Mouse (Mus musculus) kidney, postnatal 4 days (tissue): ENCODE data around the gene D630045J12Rik.

Source experiments
- DNase-seq, 2 experiments: peaks; one replicate each; pipeline ENCODE4 v3.0.0; 2021; ENCODE audit warnings: mixed read lengths in 2 of 2

Gene D630045J12Rik

DNA sequence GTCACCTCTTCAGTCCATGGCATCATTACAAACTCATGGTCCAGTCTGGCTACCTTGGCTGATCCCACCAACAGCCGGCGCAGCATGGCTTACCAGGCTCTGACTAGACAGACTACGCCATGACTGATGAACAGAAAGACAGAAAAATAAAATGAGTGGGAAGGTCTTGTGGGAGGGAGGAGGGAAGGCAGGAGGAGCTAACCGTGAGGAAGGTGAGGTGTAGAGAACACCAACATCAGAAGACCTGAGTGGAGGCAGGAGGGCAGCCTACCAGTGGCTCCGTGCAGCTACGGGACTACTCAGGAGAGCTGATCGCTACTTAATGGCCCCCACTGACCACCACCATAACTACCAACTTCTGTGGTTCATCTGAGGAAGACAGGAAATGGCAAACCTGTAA is 60.9 kb downstream of the D630045J12Rik start:
- DNase-seq = no peak

DNA sequence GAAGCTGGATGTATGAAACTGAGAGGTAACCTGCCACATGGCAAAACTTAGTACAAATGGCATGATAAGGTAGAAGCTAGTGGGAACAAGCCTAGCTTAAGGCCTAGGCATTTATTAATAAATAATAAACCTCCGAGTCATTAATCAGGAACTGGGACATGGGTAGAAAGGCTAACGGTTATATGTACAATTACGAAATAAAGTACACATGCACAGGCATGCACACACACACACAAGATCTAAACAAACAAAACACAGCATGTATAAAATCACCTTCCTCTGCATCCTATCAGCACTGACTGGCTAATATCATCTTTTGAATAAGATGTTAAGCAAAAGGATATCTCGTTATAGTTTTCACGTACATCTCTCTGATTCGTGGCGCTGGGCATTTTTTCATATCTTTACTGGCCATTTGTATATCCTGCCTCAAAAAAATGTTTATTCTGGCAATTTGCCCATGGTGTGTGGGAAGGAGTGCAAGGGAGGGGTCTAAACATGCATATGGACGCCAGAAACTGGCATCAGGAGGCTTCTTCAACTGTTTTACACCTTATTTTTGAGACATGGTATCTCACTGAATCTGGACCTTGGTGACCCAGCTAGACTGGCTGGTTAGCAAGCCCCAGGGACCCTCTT is 67.4 kb downstream of the D630045J12Rik start:
- DNase-seq = no peak

DNA sequence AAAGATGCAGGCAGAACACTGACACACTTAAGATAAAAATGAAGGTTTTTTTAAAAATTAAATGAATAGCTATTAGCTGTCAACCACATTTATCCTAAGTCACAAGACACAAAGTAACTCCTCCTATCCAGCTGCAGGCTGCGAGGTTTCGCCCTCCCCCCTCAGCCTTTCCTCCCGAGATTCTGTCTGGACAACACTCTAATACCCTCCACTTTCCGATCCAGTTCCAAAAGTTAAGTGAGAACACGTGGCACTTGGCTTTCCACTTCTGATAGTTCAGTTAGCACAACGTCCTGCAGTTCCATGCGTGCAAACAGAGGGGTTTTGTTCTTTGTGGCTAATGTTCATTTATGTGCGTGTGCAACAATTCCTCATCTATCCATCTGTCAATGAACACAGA is 69.0 kb downstream of the D630045J12Rik start:
- DNase-seq = no peak

DNA sequence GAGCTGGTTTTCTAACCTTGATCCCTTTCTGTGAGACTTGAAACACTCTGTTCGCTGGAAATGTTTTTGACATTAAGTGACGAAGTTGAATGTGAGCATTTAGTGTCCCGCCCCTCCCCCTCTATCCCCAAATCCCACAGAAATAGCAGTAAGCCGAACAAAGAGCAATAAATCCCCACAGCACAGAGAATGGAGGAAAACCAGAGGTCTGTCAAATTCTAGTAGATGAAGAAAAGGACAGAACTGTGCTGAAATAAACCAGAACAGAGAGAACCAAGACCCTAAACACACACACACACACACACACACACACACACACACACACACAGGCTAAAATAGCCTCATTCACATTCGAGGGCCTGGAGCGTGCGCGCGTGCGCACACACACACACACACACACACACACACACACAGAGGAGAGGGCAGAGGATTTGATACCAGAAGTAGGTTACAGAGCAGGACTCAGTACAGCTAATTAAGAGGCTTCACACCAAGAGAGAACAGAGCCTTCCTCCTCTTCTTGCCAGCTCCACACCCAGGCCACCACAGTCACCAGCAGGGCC is 72.0 kb downstream of the D630045J12Rik start:
- DNase-seq = no peak

DNA sequence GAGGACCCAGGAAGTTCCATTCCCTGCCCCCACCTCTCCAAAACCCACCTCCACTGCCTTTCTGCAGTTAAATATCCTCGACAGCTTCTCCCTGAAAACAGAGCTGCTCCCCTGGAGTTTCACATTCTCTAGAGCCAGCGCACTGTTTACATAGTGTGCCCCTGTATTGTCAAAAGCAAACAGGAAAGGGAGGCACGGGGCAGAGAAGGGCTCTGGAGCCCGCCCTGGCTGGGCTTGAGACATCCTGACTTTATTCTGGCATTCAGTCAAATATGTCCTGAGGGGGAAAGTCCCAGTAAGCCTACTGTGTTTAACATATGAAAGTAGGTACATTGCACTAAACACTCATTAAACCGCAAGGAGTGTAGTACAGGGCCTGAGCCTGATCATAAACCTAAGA is 73.1 kb downstream of the D630045J12Rik start:
- no peak for DNase-seq

DNA sequence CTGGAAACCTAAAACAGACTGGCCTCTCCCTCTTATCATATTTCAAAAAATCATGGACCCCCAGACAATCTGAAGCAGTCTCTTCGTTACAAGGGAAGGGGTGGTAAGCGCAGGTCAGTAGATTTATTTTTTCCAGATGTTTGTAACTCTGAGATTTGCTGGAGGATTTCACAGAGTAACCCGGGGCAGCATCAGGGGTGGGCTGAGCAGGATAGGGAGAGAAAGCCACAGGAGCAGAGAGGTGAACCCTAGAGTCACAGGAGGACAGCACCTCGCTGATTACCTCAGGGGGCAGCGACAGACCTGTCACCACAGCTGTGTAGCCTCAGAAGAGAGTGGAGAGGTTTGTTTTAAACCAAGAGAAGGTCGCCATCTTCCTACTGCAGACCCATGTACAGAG is 88.4 kb downstream of the D630045J12Rik start:
- peak in 1 of 2 experiments; percentile 14 for DNase-seq

DNA sequence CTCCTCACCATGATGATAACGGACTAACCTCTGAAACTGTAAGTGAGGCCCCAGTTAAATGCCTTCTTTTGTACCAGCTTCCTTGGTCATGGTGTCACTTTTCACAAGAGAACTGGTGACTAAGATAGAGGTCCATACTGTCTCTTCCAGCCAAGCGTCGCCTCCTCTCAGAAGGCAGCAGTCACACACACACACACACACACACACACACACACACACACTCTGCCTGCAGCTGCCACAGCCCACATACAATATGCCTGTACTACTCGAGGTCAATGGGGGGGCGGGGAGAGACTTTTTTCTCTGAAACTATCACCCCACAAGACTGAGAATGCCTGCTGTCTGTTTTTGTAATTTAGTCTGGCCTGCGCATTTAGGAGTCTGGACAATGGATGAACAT is 89.1 kb downstream of the D630045J12Rik start:
- no peak for DNase-seq

DNA sequence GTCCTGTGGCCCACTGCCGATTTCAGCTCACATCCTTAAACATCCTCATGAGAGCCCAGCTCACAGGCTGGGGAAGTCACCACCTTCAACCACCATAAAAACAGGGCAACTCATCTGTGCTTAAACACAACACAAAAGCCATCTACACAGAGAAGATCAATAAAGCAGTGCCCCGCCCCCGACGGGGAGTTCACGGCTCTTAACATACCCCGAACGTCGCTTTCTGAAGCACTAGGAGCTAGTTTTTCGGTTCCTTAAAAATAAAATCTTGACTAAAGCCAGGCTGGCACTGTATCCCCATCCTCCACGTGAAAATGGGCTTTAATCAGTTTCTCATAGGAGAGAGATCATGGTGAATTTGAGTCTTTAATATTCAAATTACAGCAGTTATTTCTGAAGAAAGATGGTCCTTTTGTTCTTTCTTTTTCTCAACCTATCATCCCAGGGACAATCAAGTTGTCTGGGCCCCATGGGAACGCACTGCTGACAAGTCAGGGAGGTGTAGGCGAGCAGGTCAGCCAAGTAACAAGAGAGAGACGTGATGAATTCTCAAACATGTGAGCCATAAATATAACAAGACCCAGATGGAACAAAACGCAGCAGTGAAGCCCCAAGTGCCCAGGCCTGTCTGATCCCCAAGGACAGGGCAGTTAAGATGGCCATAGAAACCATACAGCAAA is 90.8 kb downstream of the D630045J12Rik start:
- DNase-seq = no peak

DNA sequence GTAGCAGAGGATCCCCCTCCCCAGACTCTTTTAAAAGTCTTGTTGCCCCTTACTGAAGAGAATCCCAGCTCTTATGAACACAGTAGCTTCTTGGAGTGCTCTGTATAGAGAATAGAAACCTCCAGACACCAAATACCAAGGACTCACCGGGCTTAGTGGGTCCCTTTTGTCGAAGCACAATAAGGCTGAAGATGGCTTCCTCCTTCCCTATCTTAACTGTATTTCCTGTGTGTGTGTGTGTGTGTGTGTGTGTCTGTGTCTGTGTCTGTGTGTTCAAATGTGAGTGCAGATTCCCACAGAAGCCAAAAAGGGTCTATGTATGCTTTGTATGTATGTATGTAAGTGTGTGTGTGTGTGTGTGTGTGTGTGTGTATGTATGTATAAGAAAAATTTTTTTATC is 93.3 kb downstream of the D630045J12Rik start:
- DNase-seq = no peak

DNA sequence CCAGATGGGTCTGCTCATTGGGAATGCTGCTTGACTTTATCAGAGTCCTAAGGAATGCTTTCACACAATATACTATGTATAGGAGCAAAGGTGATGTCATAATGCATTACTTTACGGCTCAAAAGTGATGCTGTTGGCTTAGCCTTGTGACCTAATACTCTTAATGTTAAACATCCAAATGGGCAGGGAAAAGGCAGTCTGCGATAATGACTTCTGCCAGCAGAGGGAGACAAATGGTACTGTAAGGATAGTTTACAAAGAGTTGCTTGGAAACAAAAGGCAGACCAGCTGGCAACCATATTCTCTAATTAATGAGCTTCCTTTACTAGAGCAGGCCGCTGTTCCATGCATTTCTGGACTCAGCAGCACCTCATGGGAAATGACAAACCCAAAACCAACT is 93.7 kb downstream of the D630045J12Rik start:
- DNase-seq = peak; percentile 92 to 93

DNA sequence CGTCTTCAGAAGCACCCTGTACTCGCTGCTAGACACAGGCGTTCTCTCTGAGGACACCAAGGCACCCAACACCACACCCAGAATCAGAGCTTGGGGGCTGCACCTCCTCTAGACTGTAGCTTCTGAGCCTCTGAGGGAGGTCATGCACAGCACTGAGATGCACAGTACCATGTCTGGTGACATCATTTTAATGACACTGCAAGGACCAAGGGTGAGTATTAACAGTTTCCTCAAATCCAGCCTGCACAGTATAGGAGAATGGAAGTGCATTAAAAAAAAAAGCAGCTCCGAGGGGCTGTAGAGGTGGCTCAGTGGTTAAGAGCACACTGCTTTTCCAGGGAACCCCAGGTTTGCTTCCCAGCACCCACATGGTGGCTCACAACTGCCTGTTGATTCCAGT is 94.2 kb downstream of the D630045J12Rik start:
- DNase-seq = no peak

DNA sequence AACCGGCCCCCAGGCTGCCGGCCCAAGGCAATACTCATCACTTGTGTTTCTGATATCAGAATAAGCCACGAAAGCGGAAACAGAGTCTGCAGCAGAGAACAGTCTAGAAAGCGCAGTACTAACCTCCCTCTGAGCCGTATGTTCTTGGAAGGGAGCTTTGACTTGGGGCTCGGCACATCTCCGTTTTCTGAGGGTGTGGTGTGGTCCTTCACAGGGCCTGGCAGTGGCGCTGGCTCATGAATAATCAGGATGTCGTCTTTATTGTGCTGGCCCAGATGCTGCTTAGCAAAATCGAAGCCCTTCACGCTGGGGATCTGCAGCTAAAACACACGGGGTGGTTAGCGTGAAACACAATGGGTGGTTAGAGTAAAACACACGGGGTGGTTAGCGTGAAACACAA is 95.9 kb downstream of the D630045J12Rik start:
- peak in 1 of 2 experiments; percentile 30 for DNase-seq

DNA sequence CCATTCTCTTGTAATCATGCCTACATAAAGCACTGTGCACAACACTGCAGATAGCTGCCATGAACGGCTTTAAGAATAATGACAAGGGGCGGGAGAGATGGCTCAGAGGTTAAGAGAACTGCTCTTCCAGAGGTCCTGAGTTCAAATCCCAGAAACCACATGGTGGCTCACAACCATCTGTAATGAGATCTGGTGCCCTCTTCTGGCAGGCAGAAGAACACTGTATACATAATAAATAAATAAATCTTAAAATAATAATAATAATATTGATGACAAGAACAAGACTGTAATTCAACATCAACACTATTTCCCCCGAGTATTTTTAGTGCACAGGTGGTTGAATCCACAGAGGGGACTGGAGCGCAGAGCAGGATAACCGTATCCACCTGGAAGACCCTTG is 97.6 kb downstream of the D630045J12Rik start:
- no peak for DNase-seq

DNA sequence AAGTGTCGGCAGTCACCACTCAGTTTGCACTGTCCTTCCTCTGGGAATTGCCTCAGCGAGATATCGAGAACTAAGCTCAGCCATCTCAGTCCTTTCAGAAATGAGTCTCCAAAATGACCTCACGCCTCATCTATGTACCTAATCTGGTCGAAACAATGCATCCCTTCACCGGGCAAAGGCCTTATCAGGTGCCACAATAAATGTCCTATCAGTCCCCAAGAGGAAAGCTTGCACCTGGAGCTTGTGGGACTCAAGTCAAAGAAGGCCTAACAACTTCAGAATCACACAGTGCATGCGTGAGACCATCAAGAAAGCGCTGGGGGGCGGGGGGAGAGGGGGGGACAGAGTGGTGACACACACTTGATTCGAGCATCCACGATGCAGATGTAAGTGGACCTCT is 101.5 kb downstream of the D630045J12Rik start:
- no peak for DNase-seq

DNA sequence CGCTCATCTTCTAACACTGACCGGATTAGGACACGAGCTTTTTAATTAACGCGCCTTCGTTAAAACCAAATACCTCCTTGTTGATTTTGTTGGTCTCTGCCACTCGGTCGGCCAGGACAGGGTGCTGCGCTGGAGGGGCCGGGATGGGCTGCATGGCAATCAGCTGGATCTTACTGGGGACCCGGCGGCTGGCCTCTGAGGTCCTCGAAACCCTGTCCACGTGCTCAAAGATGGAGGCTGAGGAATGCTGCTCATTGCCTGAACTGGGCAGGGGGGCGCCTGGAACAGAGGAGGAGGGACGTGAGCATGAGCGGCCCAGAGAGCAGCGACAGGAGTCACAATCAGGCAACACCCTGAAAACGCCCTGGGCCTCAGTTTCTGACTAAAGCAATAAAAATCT is 104.3 kb downstream of the D630045J12Rik start:
- no peak for DNase-seq

DNA sequence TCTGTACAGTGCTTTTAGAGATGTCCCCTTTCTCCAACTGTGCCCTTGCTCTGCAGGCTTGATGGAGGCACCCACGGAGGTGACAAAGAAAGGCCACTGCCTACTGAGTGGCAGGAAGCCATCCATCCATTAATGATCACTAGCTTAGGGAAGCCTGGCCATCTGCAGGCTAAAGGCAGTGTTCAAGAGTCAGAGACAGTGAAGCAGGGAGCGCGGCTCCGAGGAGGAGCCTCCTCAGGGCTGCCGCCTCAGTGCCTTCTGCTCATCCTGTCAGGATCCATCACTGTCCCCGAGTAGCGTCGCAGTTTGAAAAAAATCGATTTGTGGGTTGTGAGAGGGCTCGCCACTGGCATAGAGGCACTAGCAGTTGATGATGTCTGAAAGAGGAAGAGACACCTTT is 105.2 kb downstream of the D630045J12Rik start:
- no peak for DNase-seq

DNA sequence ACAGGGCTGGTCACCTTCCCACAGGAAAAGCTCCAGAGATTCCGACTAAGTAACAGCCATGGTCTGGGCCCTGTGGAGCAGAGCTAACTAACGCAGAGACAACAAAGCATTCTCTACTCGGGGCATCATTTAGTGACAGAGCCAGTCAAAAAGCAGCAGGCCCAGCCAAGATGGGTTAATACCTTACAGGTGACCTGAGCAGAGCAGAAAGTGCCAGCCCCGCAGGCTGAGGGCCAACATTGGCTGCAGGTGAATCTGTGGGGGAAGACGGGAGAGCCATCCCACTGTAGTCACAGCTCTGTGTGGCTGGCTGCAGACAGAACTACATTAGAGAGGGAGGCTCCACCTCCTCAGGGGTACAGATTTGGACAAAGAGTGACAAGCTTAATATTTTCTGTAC is 106.5 kb downstream of the D630045J12Rik start:
- peak in 1 of 2 experiments; percentile 19 for DNase-seq

DNA sequence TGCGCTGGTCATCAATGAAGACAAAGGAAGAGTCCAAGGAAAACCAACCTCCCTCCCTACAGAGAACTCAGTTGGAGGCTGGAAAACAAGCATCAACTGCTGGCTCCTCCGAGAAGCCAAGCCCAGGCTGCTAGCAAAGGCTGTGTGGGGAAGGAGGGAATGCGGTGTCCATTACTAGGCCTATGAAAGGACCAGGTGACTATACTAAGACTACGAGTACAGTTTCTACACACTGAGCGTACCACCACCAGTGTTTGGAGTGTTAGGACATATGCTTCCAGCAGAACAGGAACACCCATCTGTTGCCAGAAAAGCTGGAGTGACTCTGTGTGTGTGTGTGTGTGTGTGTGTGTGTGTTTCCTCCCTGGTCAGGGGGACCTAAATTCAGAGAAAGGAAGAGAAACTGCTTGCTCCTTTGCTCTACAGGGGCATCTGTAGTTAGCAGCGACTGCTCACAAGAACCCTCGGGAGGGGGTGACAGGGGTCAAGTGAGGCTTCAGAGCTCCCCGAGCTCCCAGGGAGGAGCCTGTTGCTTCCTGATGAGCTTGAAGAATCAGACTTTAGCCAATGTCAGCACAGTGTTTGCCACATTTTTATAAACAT is 108.2 kb downstream of the D630045J12Rik start:
- DNase-seq = peak; percentile 52 to 66

DNA sequence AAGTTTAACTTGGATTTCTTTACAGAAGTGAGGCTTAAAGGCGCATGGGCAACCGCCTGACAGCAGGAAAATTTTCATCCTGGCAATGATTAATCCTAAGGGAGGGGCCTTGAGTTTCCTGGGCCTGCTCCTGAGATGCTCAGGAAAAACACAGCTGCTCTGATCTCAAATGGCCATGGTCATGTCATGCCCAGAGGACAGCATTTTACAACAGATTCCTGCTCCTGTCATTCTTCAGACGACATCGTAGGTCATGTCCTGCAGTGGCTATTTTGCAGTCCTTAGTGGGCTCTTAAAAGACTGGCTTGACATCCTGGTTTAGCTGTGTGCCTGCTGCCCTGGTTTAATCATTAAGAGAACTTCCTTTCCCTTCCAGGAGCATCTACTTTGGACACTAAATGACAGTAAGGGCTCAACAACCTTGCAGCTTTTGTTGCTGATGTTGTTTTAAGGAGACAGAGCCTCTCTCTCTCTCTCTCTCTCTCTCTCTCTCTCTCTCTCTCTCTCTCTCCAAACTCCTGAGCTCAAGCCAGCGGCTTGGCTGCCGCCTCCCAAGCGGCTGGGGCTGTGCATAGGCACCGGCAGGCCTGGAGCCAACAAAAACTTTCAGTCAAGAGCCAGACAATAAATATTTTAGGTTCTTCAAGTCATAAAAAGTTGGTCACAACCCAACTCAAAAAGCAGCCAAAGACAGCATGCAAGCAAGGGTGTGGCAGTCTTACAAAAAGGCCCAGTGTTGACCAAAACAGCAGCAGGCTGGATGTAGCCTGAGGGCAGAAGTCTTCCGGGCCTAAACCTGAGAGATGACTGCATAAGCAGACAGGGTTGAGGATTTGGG is 109.4 kb downstream of the D630045J12Rik start:
- peak; percentile 76 to 86 for DNase-seq

DNA sequence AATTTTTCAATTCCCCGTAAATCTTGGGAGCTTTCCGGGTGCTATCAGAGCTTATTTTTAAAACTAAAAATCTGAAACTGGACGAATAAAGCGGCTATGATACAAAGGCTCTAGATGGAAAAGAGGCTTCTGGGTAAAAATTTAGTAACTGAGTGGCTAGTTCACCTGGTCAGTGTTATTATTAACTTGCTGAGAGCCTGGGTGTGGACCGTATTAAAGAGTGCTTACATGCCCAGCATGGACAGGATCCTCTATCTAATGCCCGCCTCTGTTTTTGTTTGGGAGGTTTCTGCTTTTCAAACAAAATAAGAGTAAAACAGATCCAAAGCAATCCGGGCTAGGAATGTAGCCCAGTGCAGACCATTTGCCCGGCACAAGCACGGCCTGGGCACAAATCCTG is 113.4 kb downstream of the D630045J12Rik start:
- peak in 1 of 2 experiments; percentile 14 for DNase-seq

DNA sequence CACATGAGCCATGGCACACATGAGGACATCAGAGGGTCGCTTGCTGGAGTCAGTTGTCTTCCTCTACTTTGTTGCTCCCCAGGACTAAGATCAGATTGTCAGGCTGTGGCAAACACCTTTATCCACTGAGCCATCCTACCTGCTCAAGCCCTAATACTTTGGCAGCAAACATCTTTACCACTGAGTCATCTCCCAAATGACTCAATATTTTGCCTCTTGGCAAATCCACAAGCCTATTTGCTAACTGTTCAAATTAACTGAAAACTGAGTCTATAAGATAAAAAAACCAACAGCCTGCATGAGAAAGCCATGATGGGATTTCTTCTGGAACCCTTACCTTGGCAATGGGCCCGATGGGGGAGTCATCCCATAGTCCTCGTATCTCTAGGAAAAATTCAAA is 114.7 kb downstream of the D630045J12Rik start:
- no peak for DNase-seq

DNA sequence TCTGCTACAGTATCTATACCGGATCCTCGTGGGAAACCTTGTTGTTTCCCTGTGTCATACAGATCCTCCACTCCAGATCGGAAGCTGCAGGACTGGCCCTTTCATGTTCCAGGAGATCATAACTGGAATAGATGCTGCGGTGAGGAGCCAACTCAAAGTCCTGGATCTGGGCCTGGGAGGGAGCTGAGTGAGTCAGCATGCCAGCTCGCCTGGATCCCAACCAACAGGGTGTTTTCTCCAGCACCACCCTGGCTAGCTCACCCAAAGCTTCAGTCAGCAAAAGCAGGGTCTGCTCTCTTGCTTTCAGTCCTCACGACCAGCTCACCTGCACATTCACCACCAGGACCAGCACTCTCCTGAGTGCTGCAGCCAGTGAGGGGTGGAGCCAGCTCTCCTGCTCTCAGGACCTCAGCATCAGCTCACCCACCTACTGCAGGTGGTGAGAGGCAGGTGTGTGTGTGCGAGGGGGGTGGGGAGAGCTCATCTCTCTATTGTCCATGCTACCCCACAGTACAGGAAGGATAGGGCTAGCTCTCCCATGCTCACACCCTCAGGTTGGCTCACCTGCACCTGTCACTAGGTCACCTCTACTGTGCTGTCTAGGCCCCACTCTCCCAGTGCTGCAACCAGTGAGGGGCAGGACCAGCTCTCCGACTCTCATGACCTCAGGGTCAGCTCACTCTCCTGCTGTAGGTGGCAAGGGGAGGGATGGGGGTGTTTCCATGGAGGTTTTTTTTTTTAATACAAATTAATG is 118.8 kb downstream of the D630045J12Rik start:
- no peak for DNase-seq
